Mouse (Mus musculus): ENCODE measurements around the gene Agxt2. TPM values are rescaled to one million over a fixed set of nuclear protein-coding genes. Genes with fewer than 3 reads are reported as not detected.
A peak's percentile ranks its signal among the peaks of the same experiment; 100 is the strongest.

Gene Agxt2
- polyA plus RNA-seq (2015; fragmentation: Nextera tagmentation; extraction: Ambion mirVana), result 0.06 TPM in 1 of 2 replicates, not detected in the other

GRCm38 (mm10) chr15:10358039-10358948 is at the start of gene Agxt2:
Gene Agxt2 (plus strand): TSS chr15:10358532.
- ATAC-seq (ENCODE audit: low FRiP score), result no peak
- H3K9ac ChIP-seq (replicated peaks), result no peak within 1 kb of the TSS
- 80% methylated on average over 9 of the region's 9 CpGs for WGBS

DNA sequence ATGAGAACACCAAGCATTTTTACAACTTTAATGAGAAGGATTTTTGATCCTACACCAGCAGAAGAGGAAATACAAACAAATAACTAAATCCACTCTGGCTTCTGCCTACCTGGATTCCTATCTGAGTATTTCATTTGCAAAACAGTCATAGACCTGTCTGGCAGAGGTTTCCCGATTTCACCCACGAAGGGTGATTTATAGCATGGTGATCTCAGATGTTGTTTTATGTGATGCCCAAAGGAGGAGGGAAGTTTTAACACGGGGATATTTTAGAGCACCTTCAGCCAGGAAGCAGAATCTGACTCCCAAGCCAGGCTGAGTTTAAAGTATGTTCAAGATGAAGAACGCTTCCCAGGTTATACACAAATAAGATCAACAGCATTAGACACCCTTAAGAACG is 46.5 kb upstream of the Agxt2 start:
- 0 out of 2 replicates have a peak, but pooled peaks cover 2% of the 10 kb centered on the region for H3K4me1 ChIP-seq
- no peaks in the 10 kb centered on the region for H3K27me3 ChIP-seq (replicated peaks)
- no peak overlapping the region for H3K4me2 ChIP-seq
- ATAC-seq (ENCODE audit: low FRiP score), result no peak
- WGBS, result 71% methylated on average over 5 of the region's 5 CpGs
- H3K9ac ChIP-seq (replicated peaks), result no peak overlapping the region
- no peak overlapping the region for H3K27ac ChIP-seq (replicated peaks)
- no peaks in the 10 kb centered on the region for H3K9me3 ChIP-seq (replicated peaks)
- no peaks in the 10 kb centered on the region for H3K36me3 ChIP-seq
- no peak overlapping the region for H3K4me3 ChIP-seq (replicated peaks)

More at GRCm38 (mm10) chr15:10358039-10358948, at the start of gene Agxt2:
- Histone ChIP-seq H3K27me3 (replicated peaks) (no peaks in the 10 kb centered on the region), H3K9me3 (replicated peaks) (no peaks in the 10 kb centered on the region), H3K36me3 (no peaks in the 10 kb centered on the region), H3K4me2 (no peak within 1 kb of the TSS), H3K27ac (replicated peaks) (no peak within 1 kb of the TSS), H3K4me1 (no peaks in the 10 kb centered on the region), H3K4me3 (replicated peaks) (no peak within 1 kb of the TSS)

DNA sequence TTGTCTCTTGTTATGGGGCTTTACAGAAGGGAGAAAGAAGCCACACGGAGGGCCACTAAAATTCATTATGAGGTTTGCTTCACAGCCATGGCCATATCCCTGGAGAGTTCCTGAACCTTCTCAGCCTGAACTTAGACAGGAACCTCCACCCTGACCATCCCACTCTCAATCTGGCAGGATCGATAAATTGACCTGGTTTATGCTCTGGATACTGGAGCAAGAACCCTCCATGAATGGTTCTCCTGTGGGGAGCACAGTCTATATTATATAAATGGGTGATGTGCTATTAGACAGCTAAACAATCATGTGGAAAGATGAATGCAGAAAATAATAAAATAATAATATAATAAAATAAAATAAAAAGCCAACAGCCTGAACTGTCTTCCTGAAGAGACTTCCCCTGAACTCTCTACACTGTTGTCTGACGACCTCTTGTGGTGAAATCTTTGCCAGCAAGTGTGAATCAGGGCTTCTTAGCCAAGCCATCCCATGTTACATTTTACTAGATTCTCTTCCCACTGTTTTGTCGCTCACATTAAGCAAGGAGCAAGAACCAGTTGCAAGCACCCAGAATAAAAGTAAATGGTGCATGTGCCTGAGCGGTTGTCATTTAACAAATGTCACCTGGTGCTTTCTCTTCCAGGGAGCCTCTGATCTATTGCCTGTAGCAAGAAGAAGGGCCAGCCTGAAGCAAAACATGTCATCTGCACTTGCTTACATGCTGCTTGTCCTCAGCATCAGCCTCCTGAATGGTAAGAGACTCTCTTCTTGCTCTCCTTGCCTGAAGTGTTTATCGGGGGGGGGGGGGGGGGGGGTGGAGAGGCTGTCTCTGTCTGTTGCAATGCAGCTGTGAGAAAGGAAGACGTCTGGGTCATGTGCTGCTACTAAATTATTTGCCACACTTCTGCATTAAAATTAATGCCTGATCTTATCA is 44.5 kb upstream of the Agxt2 start:
- ATAC-seq (ENCODE audit: low FRiP score), result peak; percentile 86
- H3K9ac ChIP-seq (replicated peaks), result no peak overlapping the region
- H3K9me3 ChIP-seq (replicated peaks), result no peaks in the 10 kb centered on the region
- no peak overlapping the region for H3K27ac ChIP-seq (replicated peaks)
- H3K4me3 ChIP-seq (replicated peaks), result no peak overlapping the region
- no peak overlapping the region for H3K4me2 ChIP-seq
- WGBS, result 47% methylated on average over 7 of the region's 7 CpGs
- no peaks in the 10 kb centered on the region for H3K27me3 ChIP-seq (replicated peaks)
- no peaks in the 10 kb centered on the region for H3K36me3 ChIP-seq
- H3K4me1 ChIP-seq, result 0 out of 2 replicates have a peak, but pooled peaks cover 2% of the 10 kb centered on the region

GRCm38 (mm10) chr15:10325080-10325479 is 33.3 kb upstream of the Agxt2 start, which contains the start of gene Gm21973:
Gene Gm21973 (plus strand): TSS chr15:10325380.
- Histone ChIP-seq H3K4me1 (no peaks in the 10 kb centered on the region), H3K27ac (replicated peaks) (no peak within 1 kb of the TSS), H3K36me3 (no peaks in the 10 kb centered on the region), H3K27me3 (replicated peaks) (no peaks in the 10 kb centered on the region), H3K4me3 (replicated peaks) (no peak within 1 kb of the TSS), H3K9me3 (replicated peaks) (no peaks in the 10 kb centered on the region), H3K4me2 (no peak within 1 kb of the TSS), H3K9ac (replicated peaks) (no peak within 1 kb of the TSS)
- 89% methylated on average over 2 of the region's 2 CpGs for WGBS
- ATAC-seq (ENCODE audit: low FRiP score), result no peak

DNA sequence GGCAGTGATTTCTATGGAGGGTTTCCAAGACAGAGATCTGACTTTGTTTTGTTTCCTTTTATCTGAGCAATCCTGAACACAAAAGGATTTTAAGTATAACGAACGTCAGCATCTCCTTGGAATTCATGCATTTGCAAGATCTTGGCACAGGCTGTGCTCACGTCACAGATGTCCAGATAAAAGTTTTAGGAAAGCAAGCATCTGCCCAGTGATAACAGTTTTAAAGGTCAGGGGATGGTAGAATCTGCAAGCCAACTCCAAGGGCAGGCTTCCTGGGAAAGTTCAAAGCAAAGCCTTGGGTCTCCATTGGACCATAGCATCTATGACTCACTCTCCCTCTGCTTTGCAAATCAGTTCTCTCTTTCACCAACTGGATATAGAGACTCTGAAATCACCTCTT is 27.7 kb upstream of the Agxt2 start:
- H3K9ac ChIP-seq (replicated peaks), result no peak overlapping the region
- no peaks in the 10 kb centered on the region for H3K9me3 ChIP-seq (replicated peaks)
- H3K27me3 ChIP-seq (replicated peaks), result no peaks in the 10 kb centered on the region
- no peak for ATAC-seq (ENCODE audit: low FRiP score)
- 82% methylated on average over 3 of the region's 3 CpGs for WGBS
- no peak overlapping the region for H3K27ac ChIP-seq (replicated peaks)
- H3K36me3 ChIP-seq, result no peaks in the 10 kb centered on the region
- no peak overlapping the region for H3K4me2 ChIP-seq
- H3K4me1 ChIP-seq, result no peaks in the 10 kb centered on the region
- H3K4me3 ChIP-seq (replicated peaks), result no peak overlapping the region

GRCm38 (mm10) chr15:10332566-10332965 is 25.8 kb upstream of the Agxt2 start:
- H3K36me3 ChIP-seq, result no peaks in the 10 kb centered on the region
- no peak overlapping the region for H3K27ac ChIP-seq (replicated peaks)
- H3K4me1 ChIP-seq, result no peaks in the 10 kb centered on the region
- no peak overlapping the region for H3K4me3 ChIP-seq (replicated peaks)
- no peak for ATAC-seq (ENCODE audit: low FRiP score)
- H3K27me3 ChIP-seq (replicated peaks), result no peaks in the 10 kb centered on the region
- H3K9me3 ChIP-seq (replicated peaks), result no peaks in the 10 kb centered on the region
- no peak overlapping the region for H3K4me2 ChIP-seq
- 98% methylated on average over 1 of the region's 1 CpGs for WGBS
- H3K9ac ChIP-seq (replicated peaks), result no peak overlapping the region

DNA sequence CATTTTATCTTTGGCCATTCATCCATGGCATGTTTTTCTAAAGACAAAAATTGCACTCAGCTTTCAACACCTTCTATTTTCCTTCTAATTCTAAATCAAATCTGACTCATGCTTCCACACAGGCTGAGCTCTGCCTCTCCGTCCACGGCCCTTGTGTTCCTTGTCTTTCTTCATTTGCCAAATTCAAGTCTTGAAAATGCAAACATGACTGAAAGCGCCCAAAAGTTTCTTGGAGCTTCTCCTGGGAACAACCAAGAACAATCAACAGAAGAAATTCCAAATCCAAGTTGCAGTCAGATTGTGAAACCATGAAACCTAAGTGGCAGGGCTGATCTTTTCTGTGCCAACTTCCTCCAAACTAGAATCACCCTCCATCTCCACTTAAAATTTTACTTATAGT is 19.7 kb upstream of the Agxt2 start:
- no peak overlapping the region for H3K9ac ChIP-seq (replicated peaks)
- ATAC-seq (ENCODE audit: low FRiP score), result no peak
- H3K4me3 ChIP-seq (replicated peaks), result no peak overlapping the region
- H3K27me3 ChIP-seq (replicated peaks), result no peaks in the 10 kb centered on the region
- H3K4me2 ChIP-seq, result no peak overlapping the region
- no peak overlapping the region for H3K27ac ChIP-seq (replicated peaks)
- no peaks in the 10 kb centered on the region for H3K4me1 ChIP-seq
- WGBS, result 90% methylated on average over 3 of the region's 3 CpGs
- no peaks in the 10 kb centered on the region for H3K36me3 ChIP-seq
- no peaks in the 10 kb centered on the region for H3K9me3 ChIP-seq (replicated peaks)

GRCm38 (mm10) chr15:10347044-10347443 is 11.3 kb upstream of the Agxt2 start:
- no peaks in the 10 kb centered on the region for H3K27me3 ChIP-seq (replicated peaks)
- H3K9ac ChIP-seq (replicated peaks), result no peak overlapping the region
- H3K9me3 ChIP-seq (replicated peaks), result no peaks in the 10 kb centered on the region
- WGBS, result 89% methylated on average over 6 of the region's 6 CpGs
- peak; percentile 57; the same call in 1 of the 2 replicates for ATAC-seq (ENCODE audit: low FRiP score)
- no peak overlapping the region for H3K4me3 ChIP-seq (replicated peaks)
- no peaks in the 10 kb centered on the region for H3K36me3 ChIP-seq
- H3K4me1 ChIP-seq, result no peaks in the 10 kb centered on the region
- H3K4me2 ChIP-seq, result no peak overlapping the region
- no peak overlapping the region for H3K27ac ChIP-seq (replicated peaks)

- Histone ChIP-seq H3K4me2 (no peak overlapping the region), H3K9me3 (replicated peaks) (no peaks in the 10 kb centered on the region), H3K27me3 (replicated peaks) (no peaks in the 10 kb centered on the region), H3K4me1 (no peaks in the 10 kb centered on the region), H3K9ac (replicated peaks) (no peak overlapping the region), H3K27ac (replicated peaks) (no peak overlapping the region), H3K36me3 (no peaks in the 10 kb centered on the region), H3K4me3 (replicated peaks) (no peak overlapping the region)
- no peak for ATAC-seq (ENCODE audit: low FRiP score)
- 97% methylated on average over 2 of the region's 2 CpGs for WGBS
Measured at GRCm38 (mm10) chr15:10366331-10366730, 8.0 kb downstream of the Agxt2 start.

GRCm38 (mm10) chr15:10375404-10375803 is 17.1 kb downstream of the Agxt2 start:
- no peak overlapping the region for H3K27ac ChIP-seq (replicated peaks)
- no peak for ATAC-seq (ENCODE audit: low FRiP score)
- H3K27me3 ChIP-seq (replicated peaks), result no peaks in the 10 kb centered on the region
- no peaks in the 10 kb centered on the region for H3K4me1 ChIP-seq
- no peak overlapping the region for H3K9ac ChIP-seq (replicated peaks)
- no peaks in the 10 kb centered on the region for H3K9me3 ChIP-seq (replicated peaks)
- no peak overlapping the region for H3K4me2 ChIP-seq
- H3K36me3 ChIP-seq, result no peaks in the 10 kb centered on the region
- H3K4me3 ChIP-seq (replicated peaks), result no peak overlapping the region
- WGBS, result 87% methylated on average over 3 of the region's 3 CpGs

DNA sequence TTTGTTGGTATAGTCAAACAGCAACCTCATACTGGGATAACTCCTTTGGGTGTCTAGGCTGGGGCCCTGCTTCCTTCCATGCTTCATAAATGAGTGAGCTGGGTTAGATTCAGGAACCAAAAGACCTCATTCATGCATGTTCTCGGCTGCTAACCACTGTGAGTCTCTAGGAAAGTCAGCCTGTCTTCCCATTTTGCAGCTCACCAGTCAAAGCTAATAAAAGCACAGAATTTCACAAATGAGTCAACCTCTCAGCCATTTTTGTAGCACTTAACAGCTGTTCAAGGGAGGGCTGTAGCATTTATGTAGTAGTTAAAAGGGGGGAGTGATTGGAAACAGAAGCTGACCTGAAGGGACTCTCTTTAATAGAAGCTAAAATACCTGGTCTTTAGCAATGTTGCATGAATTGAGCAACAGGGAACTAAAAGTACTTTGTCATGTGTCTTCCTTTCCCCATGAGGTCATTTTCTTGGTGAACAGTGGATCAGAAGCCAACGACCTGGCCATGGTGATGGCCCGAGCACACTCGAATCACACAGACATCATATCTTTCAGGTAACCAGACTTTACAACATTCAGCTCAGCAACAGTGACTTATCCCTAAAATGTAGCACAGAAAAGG is 20.1 kb downstream of the Agxt2 start:
- H3K9ac ChIP-seq (replicated peaks), result no peak overlapping the region
- H3K4me3 ChIP-seq (replicated peaks), result no peak overlapping the region
- H3K36me3 ChIP-seq, result no peaks in the 10 kb centered on the region
- H3K4me2 ChIP-seq, result no peak overlapping the region
- ATAC-seq (ENCODE audit: low FRiP score), result no peak
- H3K4me1 ChIP-seq, result no peaks in the 10 kb centered on the region
- no peaks in the 10 kb centered on the region for H3K27me3 ChIP-seq (replicated peaks)
- WGBS, result 93% methylated on average over 4 of the region's 4 CpGs
- H3K27ac ChIP-seq (replicated peaks), result no peak overlapping the region
- H3K9me3 ChIP-seq (replicated peaks), result no peaks in the 10 kb centered on the region

Measured in neural tube, embryonic 15.5 days (tissue).